Mouse (Mus musculus) E14TG2a.4 (cell line): ENCODE measurements around the gene Slc5a11.
A peak's percentile ranks its signal among the peaks of the same experiment; 100 is the strongest.

ENCODE experiments used
- H3K27me3 ChIP-seq: 2 replicates; pipeline ENCODE4 v1.6.1; 2014; ENCODE audit warnings: low read length, control low read depth; ENCODE audit not compliant: insufficient read depth
- H3K36me3 ChIP-seq: 2 replicates; pipeline ENCODE4 v1.6.1; 2014; ENCODE audit warnings: low read length, control low read depth; ENCODE audit not compliant: insufficient read depth
- H3K4me1 ChIP-seq: replicated peaks from 2 replicates; pipeline ENCODE4 v1.6.1; 2014; ENCODE audit warnings: low read depth, low read length, control low read depth
- H3K4me3 ChIP-seq: replicated peaks from 2 replicates; pipeline ENCODE4 v1.5.1; 2014; ENCODE audit warnings: mild to moderate bottlenecking, low read length
- H3K9me3 ChIP-seq: 2 replicates; pipeline ENCODE4 v1.6.1; 2014; ENCODE audit warnings: low read length, control low read depth
- CTCF ChIP-seq: conservative IDR thresholded peaks from 2 replicates; pipeline ENCODE4 v1.5.1; 2014; ENCODE audit warnings: low read length
- NANOG ChIP-seq: IDR thresholded peaks from 2 replicates; pipeline ENCODE4 v1.6.1; 2014; ENCODE audit warnings: borderline replicate concordance, low read length, mixed read lengths
- POU5F1 ChIP-seq: IDR thresholded peaks from 2 replicates; pipeline ENCODE4 v1.6.1; 2014; ENCODE audit warnings: low read length, borderline replicate concordance

Slc5a11 gene

DNA sequence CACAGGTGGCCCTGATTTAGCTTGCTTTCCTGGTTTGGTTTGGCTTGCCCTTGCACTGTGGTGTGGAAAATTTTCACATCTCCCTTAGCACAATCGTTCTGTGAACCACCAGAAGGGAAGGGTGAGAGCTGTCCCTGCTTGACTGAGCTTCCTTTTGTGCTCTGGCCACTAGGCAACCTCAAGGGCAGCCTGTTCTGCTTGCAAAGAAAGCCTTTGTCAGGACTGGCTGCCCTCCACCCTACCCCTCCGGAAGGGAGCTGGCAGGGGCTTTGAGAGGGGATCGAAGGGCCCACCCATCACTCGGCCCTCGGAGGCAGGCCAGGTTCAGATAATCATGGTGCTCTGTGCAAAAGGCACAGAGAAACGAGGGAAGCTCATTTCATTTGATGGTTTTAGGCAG is 4.0 kb downstream of the Slc5a11 start:
- TF ChIP-seq POU5F1 (no peak), CTCF (no peak), NANOG (no peak)
- Histone ChIP-seq H3K27me3 (no peaks in the 10 kb centered on the region), H3K9me3 (no peaks in the 10 kb centered on the region), H3K36me3 (no peaks in the 10 kb centered on the region), H3K4me3 (peak overlapping the region; percentile 58), H3K4me1 (peaks cover 85% of the 10 kb centered on the region)

DNA sequence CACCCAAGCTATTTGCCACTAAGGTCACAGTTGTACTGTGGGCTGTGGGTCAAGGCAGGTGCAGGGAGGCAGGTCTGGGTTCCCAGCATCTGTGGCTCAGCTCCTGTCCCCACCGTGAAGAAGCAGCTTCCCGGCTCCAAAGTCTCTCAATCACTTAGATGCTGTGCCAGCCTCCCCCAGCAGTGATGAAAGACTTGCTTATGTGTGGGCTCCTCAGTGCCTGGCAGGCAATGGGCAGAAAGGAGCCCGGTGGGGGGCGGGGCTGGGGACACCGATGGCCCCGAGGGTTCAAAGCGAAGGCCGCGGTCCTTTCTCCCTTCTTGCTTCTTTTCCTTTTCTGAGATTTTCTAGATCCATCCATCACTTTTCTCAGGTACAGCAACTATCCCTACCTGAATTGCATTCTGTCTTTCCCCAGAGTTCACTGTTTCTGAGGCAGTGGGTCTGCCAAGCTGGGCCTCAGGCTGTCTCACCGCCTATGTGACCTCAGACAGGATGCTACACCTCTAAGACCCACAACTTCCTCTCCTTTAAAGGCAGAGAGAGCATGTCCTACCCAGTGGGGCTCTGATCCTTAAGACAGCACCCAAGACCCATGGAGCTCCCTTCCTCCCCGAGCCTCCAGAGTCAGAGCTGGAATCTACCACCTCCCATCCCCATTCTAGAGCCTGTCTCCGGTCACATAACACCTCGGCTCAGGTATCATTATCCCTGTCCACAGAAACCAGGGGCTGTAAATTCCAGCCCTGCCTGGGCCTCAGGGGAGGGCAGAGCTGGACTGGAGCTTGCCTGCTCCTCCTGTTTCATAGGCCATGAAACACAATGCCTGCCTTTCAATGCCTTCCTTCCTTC is 5.4 kb downstream of the Slc5a11 start:
- Histone ChIP-seq H3K9me3 (no peaks in the 10 kb centered on the region), H3K4me1 (peaks cover 81% of the 10 kb centered on the region), H3K36me3 (no peaks in the 10 kb centered on the region), H3K27me3 (no peaks in the 10 kb centered on the region), H3K4me3 (peak overlapping the region; percentile 58)
- no peak for TF ChIP-seq POU5F1
- TF ChIP-seq NANOG, result no peak
- no peak for TF ChIP-seq CTCF

DNA sequence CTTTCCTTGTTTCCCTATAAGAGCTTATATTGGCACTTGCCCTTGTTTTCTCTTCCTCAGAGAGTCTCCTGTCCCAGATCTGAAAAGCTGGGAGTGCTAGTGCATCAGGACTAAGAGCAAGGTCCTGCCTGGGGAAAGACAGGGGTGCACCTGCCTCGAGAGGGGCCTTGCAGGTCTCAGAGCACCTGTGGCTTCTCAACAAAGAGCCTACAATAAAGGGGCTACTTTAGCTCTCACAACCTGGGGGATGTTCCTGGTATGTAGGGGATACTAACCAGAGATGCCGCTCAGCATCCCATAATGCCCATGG is 6.0 kb downstream of the Slc5a11 start:
- Histone ChIP-seq H3K27me3 (no peaks in the 10 kb centered on the region), H3K9me3 (no peaks in the 10 kb centered on the region), H3K4me1 (peaks cover 81% of the 10 kb centered on the region), H3K36me3 (no peaks in the 10 kb centered on the region), H3K4me3 (peak overlapping the region; percentile 58; the same call in 1 of the 2 replicates)
- no peak for TF ChIP-seq NANOG
- no peak for TF ChIP-seq CTCF
- TF ChIP-seq POU5F1, result no peak

DNA sequence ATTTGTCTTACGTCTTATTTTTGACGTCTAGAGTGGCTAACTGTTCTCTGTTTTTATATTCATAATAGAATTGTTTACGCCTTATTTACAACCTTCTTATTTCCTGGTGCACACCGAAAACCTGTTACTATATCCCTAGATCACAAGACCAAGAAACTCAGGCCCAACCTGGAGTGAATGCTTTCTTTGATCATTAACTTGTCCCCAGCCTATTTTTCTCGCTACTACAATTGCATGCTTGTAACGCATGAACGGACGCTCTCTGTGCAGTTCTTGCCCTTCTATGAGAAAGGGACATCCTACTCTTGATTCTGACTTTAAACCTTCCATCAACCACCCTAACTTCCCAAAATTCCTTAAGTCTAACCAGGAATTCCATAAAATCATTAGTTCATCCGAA is 9.5 kb downstream of the Slc5a11 start:
- no peak for TF ChIP-seq CTCF
- no peak for TF ChIP-seq POU5F1
- TF ChIP-seq NANOG, result no peak
- H3K9me3 ChIP-seq, result no peaks in the 10 kb centered on the region
- H3K27me3 ChIP-seq, result no peaks in the 10 kb centered on the region
- no peak overlapping the region for H3K4me3 ChIP-seq
- peaks cover 76% of the 10 kb centered on the region for H3K4me1 ChIP-seq
- peaks cover under 1% of the 10 kb centered on the region; the same call in 1 of the 2 replicates for H3K36me3 ChIP-seq

DNA sequence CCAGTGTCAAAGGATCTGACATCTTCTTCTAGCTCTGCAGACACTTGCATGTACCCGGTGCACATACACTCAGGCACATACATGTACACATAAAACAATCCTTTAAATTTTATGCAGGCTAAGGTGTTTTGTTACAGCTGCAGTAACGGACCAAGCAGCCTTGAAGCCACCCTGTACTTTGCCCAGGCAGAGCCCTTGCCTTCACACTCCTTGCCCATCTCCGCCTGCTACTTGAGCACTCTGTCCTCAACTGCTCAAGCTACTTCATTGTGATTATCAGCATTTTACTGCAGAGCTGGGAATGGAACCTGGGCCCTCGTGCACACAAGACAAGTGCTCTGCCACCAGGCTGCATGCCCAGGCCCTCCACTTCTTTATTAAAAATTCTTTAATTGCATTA is 10.6 kb downstream of the Slc5a11 start:
- Histone ChIP-seq H3K4me3 (no peak overlapping the region), H3K27me3 (no peaks in the 10 kb centered on the region), H3K4me1 (peaks cover 65% of the 10 kb centered on the region), H3K9me3 (no peaks in the 10 kb centered on the region), H3K36me3 (peaks cover 8% of the 10 kb centered on the region)
- TF ChIP-seq NANOG (no peak), POU5F1 (no peak), CTCF (no peak)

DNA sequence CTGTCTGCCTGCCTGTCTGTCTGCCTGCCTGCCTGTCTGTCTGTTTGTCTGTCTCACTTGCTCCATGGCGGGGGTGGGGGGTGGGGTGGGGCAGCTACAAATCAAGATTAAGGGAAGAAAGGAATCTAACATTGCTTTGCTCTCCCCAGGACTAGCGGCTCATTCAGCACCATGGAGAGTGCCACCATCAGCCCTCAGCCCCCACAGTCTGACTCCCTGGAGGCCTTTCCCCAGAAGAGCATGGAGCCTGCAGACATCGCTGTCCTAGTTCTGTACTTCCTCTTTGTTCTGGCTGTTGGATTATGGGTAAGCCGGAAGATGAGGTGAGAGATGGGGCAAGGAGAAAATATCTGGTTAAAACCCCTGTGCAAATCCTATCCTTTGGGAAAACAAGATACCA is 20.9 kb downstream of the Slc5a11 start:
- Histone ChIP-seq H3K27me3 (no peaks in the 10 kb centered on the region), H3K4me1 (peaks cover 5% of the 10 kb centered on the region; the same call in 1 of the 2 replicates), H3K9me3 (no peaks in the 10 kb centered on the region), H3K4me3 (no peak overlapping the region), H3K36me3 (peaks cover 62% of the 10 kb centered on the region)
- TF ChIP-seq CTCF, result no peak
- TF ChIP-seq POU5F1, result no peak
- TF ChIP-seq NANOG, result no peak

DNA sequence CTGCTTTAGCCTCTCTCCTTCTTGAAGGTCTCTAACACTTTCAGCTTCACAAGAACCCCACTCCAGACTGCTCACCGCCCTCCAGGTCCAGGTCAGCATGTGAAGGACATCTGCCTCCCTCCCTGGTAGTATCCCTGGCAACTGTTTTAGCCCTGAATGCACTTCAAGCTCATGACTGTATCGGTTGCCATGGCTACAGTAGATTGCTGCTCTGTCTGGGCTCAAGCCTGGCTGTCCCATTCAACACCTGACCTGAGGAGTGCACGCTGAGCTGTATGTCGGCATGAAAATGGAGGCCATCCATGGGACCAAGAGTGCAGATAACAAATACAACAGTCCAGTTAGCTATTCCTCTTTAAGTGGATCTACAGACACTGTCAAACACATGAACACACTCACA is 24.0 kb downstream of the Slc5a11 start:
- H3K4me1 ChIP-seq, result peaks cover 19% of the 10 kb centered on the region
- H3K36me3 ChIP-seq, result peaks cover 57% of the 10 kb centered on the region
- no peaks in the 10 kb centered on the region for H3K27me3 ChIP-seq
- no peak overlapping the region for H3K4me3 ChIP-seq
- no peaks in the 10 kb centered on the region for H3K9me3 ChIP-seq
- no peak for TF ChIP-seq POU5F1
- no peak for TF ChIP-seq CTCF
- no peak for TF ChIP-seq NANOG

DNA sequence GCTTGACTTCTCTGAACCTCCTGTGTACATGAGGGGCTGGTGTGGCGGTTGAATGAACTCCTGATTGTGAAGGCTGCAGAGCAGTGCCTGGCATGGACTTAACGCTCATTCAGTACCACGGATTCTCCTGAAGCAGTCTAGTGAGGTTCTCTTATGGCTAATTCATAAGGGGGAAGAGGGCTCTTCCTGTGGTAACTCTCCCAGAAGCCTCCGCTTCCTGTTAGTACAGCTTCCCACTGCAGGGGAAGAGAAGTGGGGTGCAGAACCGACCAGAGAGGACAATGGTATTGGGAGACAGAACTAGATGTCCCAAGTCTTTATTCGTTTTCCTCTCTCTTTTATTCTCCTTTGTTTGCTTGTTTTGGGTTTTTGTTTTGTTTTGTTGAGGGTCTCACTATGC is 25.5 kb downstream of the Slc5a11 start:
- Histone ChIP-seq H3K4me1 (peaks cover 19% of the 10 kb centered on the region), H3K36me3 (peaks cover 58% of the 10 kb centered on the region), H3K27me3 (no peaks in the 10 kb centered on the region), H3K4me3 (no peak overlapping the region), H3K9me3 (no peaks in the 10 kb centered on the region)
- no peak for TF ChIP-seq NANOG
- TF ChIP-seq CTCF, result no peak
- no peak for TF ChIP-seq POU5F1

DNA sequence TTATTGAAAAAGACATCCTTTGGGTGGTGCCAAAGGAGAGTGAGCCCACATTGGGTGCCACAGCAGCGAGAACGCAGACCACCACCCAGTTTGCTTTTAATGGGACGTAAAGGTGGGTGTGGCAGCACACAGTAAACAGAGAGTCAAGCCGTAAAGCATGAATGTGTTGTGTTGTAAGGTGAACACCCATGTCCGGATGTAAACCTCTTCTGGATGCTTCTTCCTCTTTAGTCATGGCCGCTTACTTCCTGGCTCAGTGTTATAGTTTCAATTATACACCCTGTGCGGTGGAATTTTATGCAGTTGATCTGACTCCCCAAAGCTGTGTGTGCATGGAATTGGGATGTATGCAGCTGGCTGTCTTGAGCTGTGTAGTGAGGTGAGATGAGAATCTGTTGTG is 27.7 kb downstream of the Slc5a11 start:
- H3K27me3 ChIP-seq, result no peaks in the 10 kb centered on the region
- H3K4me3 ChIP-seq, result no peak overlapping the region
- H3K36me3 ChIP-seq, result peaks cover 64% of the 10 kb centered on the region
- TF ChIP-seq NANOG (no peak), POU5F1 (no peak), CTCF (no peak)
- H3K4me1 ChIP-seq, result peaks cover 19% of the 10 kb centered on the region
- no peaks in the 10 kb centered on the region for H3K9me3 ChIP-seq
